Mouse (Mus musculus): ENCODE results near the gene Gm13030.
A peak's percentile ranks its signal among the peaks of the same experiment; 100 is the strongest.
"Not testable (repeated sequence)": the region's sequence is repeated elsewhere in the genome, so short reads cannot be mapped to it uniquely, and the experiment has no call there.

Gm13030 gene

DNA sequence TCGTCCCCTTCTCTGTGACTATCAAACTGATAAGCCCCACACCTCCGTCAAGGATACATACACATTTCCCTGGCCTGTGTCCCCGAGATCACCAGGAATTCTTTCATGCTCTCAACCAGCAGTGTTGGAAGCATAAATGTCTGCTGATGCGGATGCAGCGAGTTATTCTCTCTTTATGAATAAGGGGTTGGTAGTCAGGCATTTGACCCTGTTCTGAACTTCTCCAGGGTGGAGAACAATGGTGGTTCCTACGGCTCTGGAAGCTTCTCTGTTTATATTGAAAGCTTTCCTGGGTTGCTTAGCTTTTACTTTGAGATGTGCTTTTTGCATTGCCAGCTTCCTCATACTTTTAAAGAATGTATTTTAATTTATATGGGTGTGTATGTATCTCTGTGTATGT lies at the start of gene Gm13030:
Gene Gm13030 (minus strand): TSS at position 101 of the 400 bp plus-strand sequence.
- no peak for DNase-seq (ENCODE audit: low spot score)

DNA sequence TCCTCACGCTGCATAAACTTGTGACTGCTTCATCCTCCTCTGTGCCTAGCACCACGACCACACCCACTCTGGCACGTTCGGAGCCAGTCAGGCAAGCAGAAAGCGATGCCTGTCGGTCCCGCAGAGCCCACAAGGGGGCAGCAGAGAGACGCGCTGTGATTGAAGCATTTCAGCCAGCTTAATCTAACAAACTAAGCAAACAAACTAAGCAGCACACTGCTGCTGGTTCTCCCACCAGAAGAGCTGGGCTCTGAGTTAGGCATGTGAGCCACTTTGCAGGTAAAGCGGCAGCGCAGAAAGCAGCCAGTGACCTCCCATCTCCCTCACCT lies 48.3 kb upstream of the Gm13030 start:
- DNase-seq (ENCODE audit: low spot score): peak; percentile 88

DNA sequence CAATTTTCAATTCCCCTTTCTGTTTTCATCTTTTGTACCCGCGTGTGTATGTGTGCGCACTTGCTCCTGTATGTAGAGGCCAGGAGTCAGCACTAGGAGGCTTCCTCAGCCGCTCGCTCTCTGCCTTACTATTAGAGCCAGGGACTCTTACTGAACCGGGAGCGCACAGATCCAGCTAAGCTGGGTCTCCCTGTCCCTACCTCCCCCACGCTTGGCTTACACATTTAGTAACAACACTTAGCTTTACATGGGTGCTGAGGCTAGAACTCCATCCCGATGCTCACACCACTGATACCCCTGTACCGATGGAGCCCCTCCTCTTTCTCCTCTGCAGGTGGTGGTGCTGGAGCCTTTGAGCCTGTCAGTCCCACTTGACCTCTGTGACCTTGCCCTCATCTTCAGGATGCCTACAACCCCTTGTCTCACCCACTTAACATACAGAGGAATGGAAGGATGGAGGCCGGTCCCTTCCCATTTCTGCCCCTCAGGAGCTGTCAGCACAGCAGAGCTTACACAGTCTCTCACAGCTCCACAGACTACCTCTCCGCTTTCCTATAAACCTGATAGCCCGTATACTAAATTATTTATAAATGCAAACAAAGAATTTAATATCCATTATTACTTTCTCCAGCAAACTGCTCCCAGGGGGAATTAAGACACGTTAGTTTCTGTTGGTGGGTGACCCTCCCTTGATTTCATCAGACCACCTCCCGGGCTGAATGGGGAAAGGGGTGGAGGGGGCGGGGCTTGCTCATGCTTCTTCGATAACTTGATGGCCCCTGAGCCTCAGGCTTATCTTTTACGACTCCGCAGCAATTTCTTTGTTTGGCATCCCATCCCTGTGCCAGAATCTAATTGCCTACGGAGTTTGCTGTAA lies 47.7 kb upstream of the Gm13030 start:
- no peak for DNase-seq (ENCODE audit: low spot score)

DNA sequence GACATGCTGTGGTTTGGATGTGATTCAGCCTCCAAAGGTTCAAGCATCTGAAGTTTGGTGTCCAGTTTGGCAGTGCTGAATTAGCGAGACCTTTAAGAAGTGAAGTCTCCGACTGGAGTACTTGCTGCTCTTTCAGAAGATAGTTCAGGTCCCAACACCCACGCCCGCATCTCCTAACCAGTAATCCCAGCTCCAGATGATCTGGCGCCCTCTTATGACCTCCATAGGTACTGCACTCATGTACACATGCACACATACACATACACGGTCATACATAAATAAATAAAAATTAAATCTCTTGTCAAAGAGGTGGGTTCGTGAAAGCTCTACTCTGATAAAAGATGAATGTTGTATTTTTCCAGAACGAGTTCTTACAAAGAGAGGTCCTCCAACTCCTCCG lies 43.5 kb upstream of the Gm13030 start:
- no peak for DNase-seq (ENCODE audit: low spot score)

GRCm38 (mm10) chr4:138913797-138914196 lies 40.0 kb upstream of the Gm13030 start, which contains the start of gene Otud3:
TSS of gene Otud3 (minus strand) at chr4:138913945.
- DNase-seq (ENCODE audit: low spot score): peak; percentile 65

GRCm38 (mm10) chr4:138913141-138913787 lies 39.5 kb upstream of the Gm13030 start:
- DNase-seq (ENCODE audit: low spot score): peak; percentile 15

- DNase-seq (ENCODE audit: low spot score): no peak
Measured at GRCm38 (mm10) chr4:138905624-138906337, 32.0 kb upstream of the Gm13030 start.

DNA sequence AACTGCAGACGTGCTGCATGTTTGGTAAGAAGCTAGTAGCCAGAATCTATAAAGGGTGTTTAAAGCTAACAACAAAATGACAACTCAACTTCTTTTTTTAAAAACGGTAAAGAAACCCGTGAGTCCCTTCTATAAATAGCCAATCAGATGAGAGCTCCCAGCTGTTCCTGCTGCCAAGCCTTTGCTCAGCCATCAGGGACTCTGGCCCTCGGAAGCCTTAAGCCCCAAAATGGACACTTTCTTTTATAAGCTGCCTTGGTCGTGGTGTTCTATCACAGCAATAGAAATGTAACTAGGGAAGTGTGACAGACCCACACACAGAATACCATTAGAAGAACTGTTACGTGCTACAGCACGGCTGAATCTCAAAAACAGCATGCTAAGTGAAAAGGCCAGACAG lies 25.6 kb upstream of the Gm13030 start:
- DNase-seq (ENCODE audit: low spot score): no peak

DNA sequence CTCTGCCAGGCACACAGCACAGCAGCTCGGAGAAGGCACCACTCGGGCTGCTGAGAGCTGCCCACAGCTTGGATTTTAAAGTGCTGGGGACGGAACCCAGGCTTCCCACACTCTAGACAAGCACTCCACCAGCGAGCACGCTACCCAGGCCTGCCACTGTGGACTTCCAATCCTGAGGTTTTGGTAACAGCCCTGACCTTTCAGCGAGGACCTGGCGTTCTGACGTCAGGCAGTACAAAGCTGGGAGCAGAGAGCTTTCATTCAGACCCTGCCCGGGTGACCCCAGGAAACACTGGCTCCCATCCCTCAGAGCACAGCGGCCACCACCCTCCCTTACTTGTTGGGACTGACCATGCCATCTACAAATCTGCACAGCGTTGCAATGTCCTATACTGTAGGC lies 20.0 kb upstream of the Gm13030 start:
- not testable (repeated sequence) for DNase-seq (ENCODE audit: low spot score)

DNA sequence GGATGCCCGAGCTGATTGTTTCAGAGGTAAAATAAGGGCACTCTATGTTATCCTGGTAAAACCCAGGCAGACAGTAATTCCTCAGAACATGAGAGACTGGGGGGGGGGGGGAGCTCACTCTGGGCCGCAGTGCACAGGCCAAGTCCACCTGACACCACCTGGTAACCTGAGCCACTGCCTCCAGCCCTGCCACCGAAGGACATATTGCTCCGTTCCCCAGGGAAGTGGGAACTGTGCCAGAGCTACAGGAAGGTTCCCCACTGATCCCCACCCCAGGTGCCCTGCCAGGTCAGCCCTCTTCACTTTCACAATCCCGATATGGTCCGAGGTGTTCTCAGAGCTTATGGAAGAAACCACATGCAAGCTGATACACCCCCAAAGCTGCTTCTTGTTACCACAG lies 18.9 kb upstream of the Gm13030 start:
- no peak for DNase-seq (ENCODE audit: low spot score)

DNA sequence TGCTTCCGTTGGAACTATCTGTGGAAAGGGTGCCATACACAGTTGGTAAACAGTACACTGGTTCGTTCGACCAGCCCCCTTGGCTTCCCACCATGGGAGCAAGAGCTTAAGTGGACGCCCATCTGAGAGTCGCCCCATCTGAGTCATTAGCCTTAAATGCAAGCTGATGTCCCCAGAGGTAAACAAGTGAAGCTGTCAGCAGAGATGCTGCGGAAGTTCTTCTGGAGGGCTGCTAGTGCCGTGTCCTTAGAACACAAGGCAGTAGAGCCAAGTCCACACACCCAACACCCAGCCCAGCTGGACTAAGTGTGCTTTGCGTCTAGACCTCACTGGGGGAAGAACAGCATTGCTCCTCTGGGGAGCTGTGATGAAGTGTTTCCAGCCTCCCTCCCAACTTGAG lies 15.9 kb upstream of the Gm13030 start:
- DNase-seq (ENCODE audit: low spot score): no peak

GRCm38 (mm10) chr4:138889165-138889564 lies 15.4 kb upstream of the Gm13030 start:
- DNase-seq (ENCODE audit: low spot score): no peak

DNA sequence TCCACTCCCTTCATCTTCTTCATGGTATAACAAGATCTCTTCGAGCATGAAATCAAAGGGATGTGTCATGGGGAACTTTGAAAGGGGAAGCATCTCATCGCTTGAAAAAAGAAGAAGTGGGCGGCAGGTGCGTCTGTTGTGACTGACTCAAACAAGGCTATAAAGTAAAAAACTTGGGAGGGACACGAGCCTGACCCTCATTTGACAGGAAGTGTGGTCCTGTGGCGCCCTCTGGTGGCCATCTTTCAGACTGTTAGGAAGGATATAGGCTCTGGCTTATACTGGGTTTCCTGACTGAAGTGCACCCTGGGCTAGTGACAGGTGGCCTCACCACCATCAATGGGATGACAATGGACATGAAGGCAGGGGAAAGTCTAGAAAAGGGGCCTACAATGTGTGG lies 10.5 kb upstream of the Gm13030 start:
- DNase-seq (ENCODE audit: low spot score): peak; percentile 64

DNA sequence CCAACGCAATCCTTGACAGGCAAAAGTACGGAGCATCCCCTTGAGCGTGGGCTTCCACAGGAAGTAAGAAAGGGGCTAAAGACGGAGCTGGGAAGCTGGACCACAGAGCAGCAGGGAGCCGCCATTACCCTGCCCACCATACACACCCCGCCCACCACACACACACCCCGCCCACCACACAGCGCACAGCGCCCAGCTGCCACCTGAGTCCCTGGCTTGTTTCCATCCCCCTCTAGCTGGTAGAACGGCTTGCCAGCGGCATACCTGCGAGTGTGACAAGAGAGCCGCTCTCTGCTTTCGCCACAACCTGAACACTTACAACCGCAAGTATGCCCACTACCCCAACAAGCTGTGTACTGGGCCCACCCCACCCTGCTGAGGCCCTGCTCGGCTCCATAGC lies 8.4 kb upstream of the Gm13030 start:
- no peak for DNase-seq (ENCODE audit: low spot score)

- no peak for DNase-seq (ENCODE audit: low spot score)
Measured at GRCm38 (mm10) chr4:138880811-138881584, 7.2 kb upstream of the Gm13030 start.

GRCm38 (mm10) chr4:138879808-138880207 lies 6.0 kb upstream of the Gm13030 start:
- DNase-seq (ENCODE audit: low spot score): no peak

DNA sequence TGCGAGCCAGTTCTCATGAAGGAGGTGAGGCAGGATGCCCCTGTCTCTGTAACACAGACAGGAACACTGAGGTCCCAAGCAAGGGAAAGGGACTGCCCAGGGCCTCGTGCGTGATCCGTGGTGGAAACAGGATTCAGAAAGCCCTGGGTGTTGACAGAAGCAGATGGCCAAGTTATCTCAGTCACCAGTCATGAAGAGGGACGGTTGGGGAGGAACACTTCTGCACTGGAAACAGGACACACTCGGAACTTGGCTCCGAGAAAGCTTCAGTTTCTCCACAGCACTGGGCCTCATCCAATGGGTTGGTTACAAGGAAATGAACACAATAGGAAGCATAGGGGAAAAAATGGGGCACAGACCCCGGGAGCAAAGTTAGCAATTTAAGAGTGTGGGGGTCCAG lies 5.0 kb upstream of the Gm13030 start:
- no peak for DNase-seq (ENCODE audit: low spot score)

DNA sequence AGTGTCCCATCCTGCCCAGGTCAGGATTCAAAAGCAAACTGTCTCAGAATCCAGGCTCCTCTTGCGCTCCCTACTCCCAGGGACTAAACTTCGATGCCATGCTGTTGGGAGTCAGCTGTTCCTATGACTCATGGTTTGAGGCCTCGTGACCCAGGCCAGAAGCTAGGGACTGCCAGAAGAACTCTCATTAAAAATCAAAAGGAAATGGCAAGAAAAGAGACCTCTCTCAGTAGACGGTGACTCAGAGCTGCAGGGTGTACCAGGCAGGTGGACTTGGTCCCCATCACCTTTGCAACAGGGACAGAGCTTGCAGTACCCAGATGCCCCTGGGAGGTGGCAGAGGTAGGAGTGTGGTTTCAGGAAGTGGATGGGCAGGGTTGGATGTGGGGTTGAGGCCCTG lies 4.0 kb upstream of the Gm13030 start, which contains the start of gene Pla2g2e:
Gene Pla2g2e (plus strand): TSS at position 212 of the 400 bp plus-strand sequence.
- DNase-seq (ENCODE audit: low spot score): no peak

DNA sequence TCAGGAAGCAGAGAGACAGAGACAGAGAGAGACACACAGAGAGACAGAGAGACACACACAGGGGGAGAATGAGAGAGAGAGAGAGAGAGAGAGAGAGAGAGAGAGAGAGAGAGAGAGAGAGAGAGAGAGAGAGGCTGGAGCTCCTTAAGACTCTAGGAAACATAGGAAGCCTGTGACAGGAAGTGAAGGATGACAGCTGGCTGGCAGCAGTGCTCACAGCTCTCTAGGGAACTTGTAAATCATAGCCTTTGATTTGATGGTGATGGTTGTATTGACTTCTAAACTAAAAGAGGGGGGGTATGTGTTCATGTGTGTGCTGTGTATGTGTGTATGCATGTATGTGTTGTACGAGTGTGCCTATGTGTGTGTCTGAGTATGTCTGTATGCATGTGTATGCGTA lies 2.2 kb upstream of the Gm13030 start:
- DNase-seq (ENCODE audit: low spot score): no peak

- DNase-seq (ENCODE audit: low spot score): not testable (repeated sequence)
Measured at GRCm38 (mm10) chr4:138875275-138875674, 1.5 kb upstream of the Gm13030 start.

- no peak for DNase-seq (ENCODE audit: low spot score)
Measured at GRCm38 (mm10) chr4:138868666-138869065, 5.1 kb downstream of the Gm13030 start.

- no peak for DNase-seq (ENCODE audit: low spot score)
Measured at GRCm38 (mm10) chr4:138866413-138866812, 7.4 kb downstream of the Gm13030 start.
